Mouse (Mus musculus) lung, postnatal 10 days (tissue): ENCODE data around the gene Nkiras2.
"Not testable (repeated sequence)": the region's sequence is repeated elsewhere in the genome, so short reads cannot be mapped to it uniquely, and the experiment has no call there.

Experiments
- DNase-seq: peaks from one replicate; pipeline ENCODE4 v3.0.0; 2021

Nkiras2 gene

GRCm38 (mm10) chr11:100618761-100619484 lies at the start of gene Nkiras2:
Nkiras2 (plus strand) TSS chr11:100619244.
- DNase-seq, result peak; percentile 85

- no peak for DNase-seq
Observed at GRCm38 (mm10) chr11:100569789-100570188, 49.3 kb upstream of the Nkiras2 start.

GRCm38 (mm10) chr11:100570430-100571201 lies 48.4 kb upstream of the Nkiras2 start:
- DNase-seq, result peak; percentile 89

GRCm38 (mm10) chr11:100571202-100571567 lies 47.9 kb upstream of the Nkiras2 start:
- peak; percentile 24 for DNase-seq

- DNase-seq, result no peak
Observed at GRCm38 (mm10) chr11:100574188-100574587, 44.9 kb upstream of the Nkiras2 start.

- peak; percentile 81 for DNase-seq
Observed at GRCm38 (mm10) chr11:100574708-100575483, 44.1 kb upstream of the Nkiras2 start, which contains the start of gene Cnp. Cnp (plus strand) TSS chr11:100574904.

- DNase-seq, result peak; percentile 22
Observed at GRCm38 (mm10) chr11:100575484-100575855, 43.6 kb upstream of the Nkiras2 start.

- no peak for DNase-seq
Observed at GRCm38 (mm10) chr11:100576256-100576655, 42.8 kb upstream of the Nkiras2 start.

GRCm38 (mm10) chr11:100577852-100578599 lies 41.0 kb upstream of the Nkiras2 start:
- no peak for DNase-seq

- no peak for DNase-seq
Observed at GRCm38 (mm10) chr11:100579116-100579799, 39.8 kb upstream of the Nkiras2 start.

- DNase-seq, result no peak
Observed at GRCm38 (mm10) chr11:100580275-100580674, 38.8 kb upstream of the Nkiras2 start.

GRCm38 (mm10) chr11:100581756-100582155 lies 37.3 kb upstream of the Nkiras2 start:
- DNase-seq, result no peak

GRCm38 (mm10) chr11:100582413-100582812 lies 36.6 kb upstream of the Nkiras2 start:
- DNase-seq, result not testable (repeated sequence)

- no peak for DNase-seq
Observed at GRCm38 (mm10) chr11:100582836-100583235, 36.2 kb upstream of the Nkiras2 start.

GRCm38 (mm10) chr11:100584561-100584961 lies 34.5 kb upstream of the Nkiras2 start:
- DNase-seq, result no peak

- DNase-seq, result no peak
Observed at GRCm38 (mm10) chr11:100585148-100585547, 33.9 kb upstream of the Nkiras2 start.

GRCm38 (mm10) chr11:100588462-100588861 lies 30.6 kb upstream of the Nkiras2 start:
- DNase-seq, result no peak

GRCm38 (mm10) chr11:100592346-100593046 lies 26.5 kb upstream of the Nkiras2 start:
- no peak for DNase-seq

GRCm38 (mm10) chr11:100594608-100595007 lies 24.4 kb upstream of the Nkiras2 start:
- DNase-seq, result no peak

GRCm38 (mm10) chr11:100595533-100595932 lies 23.5 kb upstream of the Nkiras2 start:
- DNase-seq, result no peak

- no peak for DNase-seq
Observed at GRCm38 (mm10) chr11:100598074-100598473, 21.0 kb upstream of the Nkiras2 start.
